Mouse (Mus musculus) kidney, adult 9 months (tissue): ENCODE measurements around the gene Amh.
A peak's percentile ranks its signal among the peaks of the same experiment; 100 is the strongest.

Source experiments
- DNase-seq: peaks from one replicate; pipeline ENCODE4 v3.0.0; 2022

Amh gene

GRCm38 (mm10) chr10:80804916-80805315, at the start of gene Amh:
Amh (plus strand) TSS chr10:80805243.
- DNase-seq = no peak

- no peak for DNase-seq
Measured at GRCm38 (mm10) chr10:80755291-80756015, 49.6 kb upstream of the Amh start.

GRCm38 (mm10) chr10:80756099-80756498, 48.9 kb upstream of the Amh start:
- peak; percentile 48 for DNase-seq

- DNase-seq = no peak
Measured at GRCm38 (mm10) chr10:80756509-80756908, 48.5 kb upstream of the Amh start.

GRCm38 (mm10) chr10:80756967-80757366, 48.1 kb upstream of the Amh start:
- no peak for DNase-seq

DNA sequence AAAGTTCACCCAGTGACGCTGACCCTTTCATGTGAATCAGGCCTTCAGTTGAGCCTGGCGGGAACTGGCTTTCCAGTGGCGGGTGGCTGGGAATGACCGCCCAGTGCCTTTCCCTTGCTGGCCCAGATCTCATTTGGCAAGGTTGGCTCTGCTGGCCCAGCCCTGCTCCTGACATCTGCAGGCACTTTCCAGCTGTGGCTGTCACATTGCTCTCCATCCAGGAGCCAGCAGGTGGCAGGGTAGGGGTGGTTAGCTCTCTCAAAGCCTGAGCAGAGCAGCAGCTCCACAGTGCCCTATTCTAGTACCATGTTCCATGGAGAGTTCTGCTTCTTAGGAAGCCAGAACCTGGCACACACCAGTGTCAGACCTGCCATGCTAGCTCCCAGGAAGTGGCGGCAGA, 47.3 kb upstream of the Amh start:
- peak; percentile 87 for DNase-seq

DNA sequence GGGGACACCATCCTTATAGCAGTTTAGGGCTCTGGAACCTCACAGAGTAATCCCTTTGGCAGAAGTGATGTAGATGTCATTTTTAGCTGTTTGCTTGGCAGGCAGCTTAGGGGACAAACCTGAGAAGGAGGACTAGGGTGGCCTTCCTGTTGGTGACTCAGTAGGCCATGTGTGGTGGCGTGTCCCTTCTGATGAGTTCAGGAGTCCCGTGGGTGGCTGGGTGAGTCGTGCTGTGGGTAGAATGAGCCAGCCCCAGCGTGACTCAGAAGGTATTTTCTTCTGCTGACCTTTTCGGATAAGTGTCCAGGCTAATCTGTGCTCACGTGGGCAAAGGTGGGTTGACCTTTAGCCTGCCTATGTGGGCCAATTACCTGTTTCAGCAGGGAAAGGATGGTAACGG, 46.4 kb upstream of the Amh start:
- no peak for DNase-seq

GRCm38 (mm10) chr10:80760596-80761524, 44.2 kb upstream of the Amh start:
- DNase-seq = peak; percentile 51

GRCm38 (mm10) chr10:80761821-80762220, 43.2 kb upstream of the Amh start:
- no peak for DNase-seq

DNA sequence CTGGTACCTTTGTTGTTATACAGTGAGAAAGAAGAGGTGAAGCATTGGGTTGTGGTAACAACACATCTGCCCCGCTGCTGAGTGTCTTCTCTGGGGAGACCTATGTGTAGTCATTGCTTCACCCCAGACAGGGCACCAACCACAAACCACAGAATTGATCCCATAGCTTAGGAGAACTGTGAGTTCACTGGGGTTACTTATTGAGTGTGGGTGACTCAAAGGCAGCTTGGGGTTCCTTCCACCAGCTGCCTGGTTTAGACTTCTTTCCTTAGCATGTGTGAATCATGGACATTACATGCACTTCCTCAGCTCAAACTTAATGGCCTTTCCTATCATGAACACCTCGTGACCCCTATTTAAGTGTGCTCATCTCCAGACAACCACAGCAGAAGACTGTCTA, 41.5 kb upstream of the Amh start:
- DNase-seq = no peak

DNA sequence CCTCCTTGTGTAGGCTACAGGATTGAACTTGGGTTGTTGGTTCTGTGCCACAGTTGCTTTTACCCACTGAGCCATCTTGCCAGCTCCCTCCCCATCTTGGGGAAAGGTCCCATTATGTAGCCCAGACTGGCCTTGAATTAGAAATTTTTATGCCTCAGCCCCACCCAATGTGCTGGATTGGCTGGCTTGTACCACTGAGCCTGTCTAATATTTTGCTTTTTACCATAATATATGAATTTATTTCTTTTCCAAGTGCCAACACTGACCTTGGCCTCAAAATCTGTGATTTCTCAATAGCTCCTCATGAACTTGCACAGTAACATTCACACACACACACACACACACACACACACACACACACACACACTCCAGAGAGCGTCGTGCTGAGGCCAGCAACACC, 39.3 kb upstream of the Amh start:
- DNase-seq = no peak

DNA sequence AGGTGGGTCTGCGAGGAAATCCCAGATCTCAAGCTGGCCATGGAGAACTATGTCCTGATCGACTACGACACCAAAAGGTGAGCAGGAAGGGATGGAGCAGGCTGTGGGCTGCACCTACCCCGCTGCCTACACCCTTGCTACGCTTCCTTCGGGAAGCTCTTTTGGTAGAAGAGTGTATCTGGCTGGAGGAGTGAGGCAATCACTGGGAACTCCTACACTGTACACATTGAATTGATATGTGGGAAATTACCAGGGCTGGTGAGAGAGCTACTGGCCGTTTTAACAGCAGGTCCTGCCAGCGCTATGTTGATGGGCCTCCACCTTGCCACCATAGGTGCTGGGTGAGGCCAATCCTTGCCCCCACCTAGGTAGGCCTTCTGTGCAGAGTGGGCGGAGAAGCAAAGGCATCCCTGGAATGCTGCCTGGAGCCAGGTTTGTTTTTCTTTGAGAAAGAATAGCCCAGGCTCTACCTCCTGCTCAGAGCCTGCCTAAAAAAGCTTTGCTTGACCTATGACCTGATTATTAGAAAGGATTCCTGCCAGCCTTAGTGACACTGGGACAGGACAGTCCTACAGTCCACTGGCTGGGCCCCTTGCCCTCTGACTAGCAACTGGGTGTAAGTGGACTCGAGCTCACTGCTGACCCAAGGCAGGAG, 38.8 kb upstream of the Amh start:
- peak; percentile 55 for DNase-seq

GRCm38 (mm10) chr10:80768365-80768764, 36.7 kb upstream of the Amh start:
- DNase-seq = no peak

DNA sequence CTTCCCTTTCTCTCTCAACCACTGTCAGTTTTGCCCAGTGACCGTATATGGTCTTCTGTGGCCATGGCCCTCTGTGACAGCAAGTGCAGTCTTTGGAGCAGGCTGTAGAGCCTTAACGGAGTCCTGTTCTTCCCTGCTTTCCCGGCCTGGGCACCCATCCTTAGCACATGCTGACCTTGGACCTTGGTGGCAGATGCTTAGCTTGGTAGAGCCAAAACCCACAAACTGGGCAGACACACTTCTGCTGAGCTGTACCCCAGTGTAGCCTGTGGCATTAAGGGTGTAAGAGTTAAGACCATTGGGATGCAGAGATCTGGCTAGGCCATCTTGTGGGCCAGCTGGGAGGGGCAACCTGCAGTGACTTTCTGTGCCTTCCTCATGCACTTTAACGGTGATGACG, 31.2 kb upstream of the Amh start:
- DNase-seq = no peak

- peak; percentile 81 for DNase-seq
Measured at GRCm38 (mm10) chr10:80774549-80774948, 30.5 kb upstream of the Amh start.

DNA sequence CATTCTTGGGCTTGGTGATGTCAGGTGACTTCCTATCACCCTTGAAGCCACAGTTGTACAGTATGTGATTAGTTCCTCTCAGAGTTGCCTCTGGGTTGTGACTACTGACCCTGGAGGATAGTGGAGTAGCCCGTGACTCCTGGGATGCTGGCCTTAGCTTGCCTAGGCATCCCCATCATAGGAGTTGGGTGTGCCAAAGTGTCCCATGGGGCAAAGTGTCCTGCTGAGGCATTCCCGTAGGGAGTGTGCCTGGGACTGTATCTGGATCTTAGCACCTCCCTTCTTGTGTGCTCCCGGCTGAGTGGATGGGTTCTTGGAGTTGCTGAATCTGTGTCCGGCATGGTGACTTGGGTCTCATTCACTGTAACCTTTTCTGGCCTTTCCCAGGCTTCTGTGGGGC, 30.1 kb upstream of the Amh start:
- DNase-seq = no peak

DNA sequence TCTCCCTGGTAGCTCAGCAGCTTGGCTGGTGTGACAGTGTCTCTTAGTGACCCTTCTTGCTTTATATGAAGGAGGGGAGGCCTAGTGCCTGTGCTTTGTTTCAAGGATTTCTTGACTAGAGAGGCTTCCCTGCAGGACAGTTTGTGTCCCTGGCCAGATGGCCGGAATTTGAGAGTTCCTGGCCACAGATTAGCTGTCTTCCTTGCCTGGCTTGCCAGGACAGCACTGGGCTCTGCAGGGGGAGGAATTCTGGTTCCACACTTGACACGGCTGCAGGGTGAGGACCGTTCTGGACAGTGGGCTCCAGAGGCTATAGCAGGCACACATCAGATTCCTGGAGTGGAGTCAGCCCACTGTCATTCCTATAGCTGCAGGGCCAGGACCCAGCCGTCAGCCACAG, 29.3 kb upstream of the Amh start:
- DNase-seq = no peak

DNA sequence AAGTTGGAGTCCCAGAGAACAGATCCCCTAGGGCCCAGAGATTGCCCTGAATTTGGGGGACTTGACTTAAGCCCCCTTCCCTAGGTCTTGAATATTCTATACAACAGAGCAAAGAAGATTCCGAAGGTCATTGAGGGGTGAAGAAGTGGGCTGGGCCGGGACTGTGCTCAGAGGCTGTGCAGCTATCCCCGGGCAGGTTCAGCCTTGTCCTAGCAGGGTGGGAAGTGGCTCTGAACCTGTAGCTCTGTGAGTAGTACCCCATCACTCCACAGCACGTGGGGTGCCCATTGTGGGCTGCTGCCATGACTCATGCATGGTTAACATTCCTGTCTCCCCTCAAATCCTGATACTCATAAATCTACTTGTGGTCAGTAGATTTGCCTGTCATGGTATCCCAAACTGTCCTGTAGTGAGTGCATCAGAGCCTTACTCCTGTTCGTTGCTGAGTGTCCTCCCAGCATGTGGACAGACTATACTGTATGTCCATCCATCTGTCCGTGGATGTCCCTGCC, 28.6 kb upstream of the Amh start:
- DNase-seq = no peak

- no peak for DNase-seq
Measured at GRCm38 (mm10) chr10:80777123-80777522, 27.9 kb upstream of the Amh start.

- no peak for DNase-seq
Measured at GRCm38 (mm10) chr10:80779565-80779964, 25.5 kb upstream of the Amh start.

DNA sequence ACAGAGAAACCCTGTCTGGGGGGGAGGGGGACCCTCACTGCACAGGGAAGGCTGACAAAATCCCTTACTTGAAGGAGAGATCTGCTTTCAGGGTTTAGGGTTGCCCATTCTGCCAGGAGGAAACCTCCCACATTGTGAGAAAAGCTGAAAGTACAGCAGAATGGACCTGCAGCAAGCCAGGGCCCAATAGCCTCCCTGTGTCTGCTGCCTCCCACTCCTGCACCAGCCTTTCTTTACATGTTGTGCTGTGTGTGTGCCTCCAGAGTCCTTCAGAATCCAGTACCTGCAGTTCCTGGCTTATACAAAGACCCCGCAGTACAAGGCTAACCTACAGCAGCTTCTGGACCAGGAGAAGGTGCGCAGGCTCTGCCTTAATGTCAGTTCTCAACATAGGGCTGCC, 20.7 kb upstream of the Amh start:
- DNase-seq = no peak

DNA sequence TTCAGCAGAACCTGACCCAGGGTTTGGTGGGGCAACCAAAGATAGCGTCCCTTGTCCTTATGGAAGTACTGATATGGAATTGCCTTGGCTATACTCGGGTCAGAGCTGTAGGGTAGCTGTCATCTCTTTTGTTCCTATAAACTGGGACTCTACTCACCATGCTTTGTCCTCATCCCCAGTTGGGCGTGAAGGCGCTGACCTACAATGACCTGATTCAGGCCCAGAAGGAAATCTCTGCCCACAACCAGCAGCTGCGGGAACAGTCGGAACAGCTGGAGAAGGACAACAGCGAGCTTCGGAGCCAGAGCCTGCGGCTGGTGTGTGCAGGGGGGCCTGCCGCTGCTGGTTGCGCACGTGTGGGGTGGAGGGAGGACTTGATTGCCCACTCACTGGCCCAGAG, 20.2 kb upstream of the Amh start:
- DNase-seq = no peak

- DNase-seq = no peak
Measured at GRCm38 (mm10) chr10:80785963-80786362, 19.1 kb upstream of the Amh start.

- no peak for DNase-seq
Measured at GRCm38 (mm10) chr10:80787517-80787916, 17.5 kb upstream of the Amh start.
